Mouse (Mus musculus): ENCODE measurements around the gene Serpinb1c.

Serpinb1c gene

DNA sequence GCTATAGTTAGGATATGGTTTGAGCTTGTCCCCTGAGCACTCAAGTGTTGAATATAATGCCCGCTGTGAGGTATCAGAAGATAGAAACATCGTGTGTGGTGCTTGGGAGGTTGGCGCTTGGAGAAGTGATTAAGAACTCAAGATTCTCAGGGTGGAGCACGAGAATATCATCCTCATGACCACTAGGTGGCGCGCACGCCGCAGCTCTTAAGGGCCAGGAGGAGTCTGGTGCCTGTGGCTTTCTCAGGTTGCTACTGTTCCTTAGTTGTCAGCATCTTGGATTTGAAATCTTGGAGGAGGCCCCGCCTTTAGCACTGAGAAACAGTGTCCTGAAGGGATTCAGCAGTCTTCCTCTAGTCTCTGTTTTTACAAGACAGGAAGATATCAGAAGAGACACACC, 31.5 kb downstream of the Serpinb1c start:
- DNase-seq (ENCODE audit: low spot score in 2 of 2) = peak; percentile 64 to 87

DNA sequence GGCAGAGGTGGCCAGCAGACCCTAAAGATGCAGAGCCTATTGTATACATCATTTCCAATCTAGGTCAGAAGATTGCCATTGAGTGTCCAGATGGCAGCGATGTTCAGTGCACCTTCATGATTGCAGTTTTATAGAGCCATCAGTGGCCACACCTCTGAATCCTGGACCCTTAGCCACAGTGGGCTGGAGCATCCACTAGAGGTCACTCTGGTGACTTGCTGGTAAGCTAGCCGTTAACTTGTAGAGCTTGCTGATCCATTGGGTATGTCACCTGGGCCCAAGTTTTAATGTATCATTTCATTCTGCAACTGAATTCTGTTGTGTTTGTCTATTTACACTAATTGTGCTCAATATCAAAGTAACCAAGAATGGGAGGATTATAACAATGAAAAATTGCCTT, 32.4 kb downstream of the Serpinb1c start:
- peak in 1 of 2 experiments; percentile 47 for DNase-seq (ENCODE audit: low spot score in 2 of 2)

GRCm38 (mm10) chr13:32864529-32864928, 33.5 kb downstream of the Serpinb1c start:
- peak in 1 of 2 experiments; percentile 11 for DNase-seq (ENCODE audit: low spot score in 2 of 2)

- DNase-seq (ENCODE audit: low spot score in 2 of 2) = peak in 1 of 2 experiments; percentile 55
Observed at GRCm38 (mm10) chr13:32863456-32863855, 34.6 kb downstream of the Serpinb1c start.

DNA sequence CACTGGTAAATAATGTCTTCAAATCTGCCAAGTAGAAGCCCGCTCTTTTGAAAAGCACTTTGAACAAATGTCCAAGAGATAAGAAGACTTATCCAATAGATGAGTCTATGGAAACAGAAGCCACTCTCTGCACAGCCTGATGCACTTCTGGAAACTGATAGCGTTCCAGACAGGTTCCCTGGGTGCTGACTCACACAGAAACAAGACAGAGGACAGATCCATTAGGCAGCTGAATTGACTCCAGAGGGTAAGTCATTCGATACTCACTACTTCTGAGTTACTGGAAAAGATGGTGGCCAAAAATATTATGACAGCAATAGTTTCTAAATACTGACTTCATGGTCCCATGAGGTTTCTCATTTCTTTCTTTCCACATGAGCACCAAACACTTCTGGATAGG, 37.2 kb downstream of the Serpinb1c start:
- peak in 1 of 2 experiments; percentile 34 for DNase-seq (ENCODE audit: low spot score in 2 of 2)

GRCm38 (mm10) chr13:32853073-32853472, 44.9 kb downstream of the Serpinb1c start:
- peak in 1 of 2 experiments; percentile 13 for DNase-seq (ENCODE audit: low spot score in 2 of 2)

DNA sequence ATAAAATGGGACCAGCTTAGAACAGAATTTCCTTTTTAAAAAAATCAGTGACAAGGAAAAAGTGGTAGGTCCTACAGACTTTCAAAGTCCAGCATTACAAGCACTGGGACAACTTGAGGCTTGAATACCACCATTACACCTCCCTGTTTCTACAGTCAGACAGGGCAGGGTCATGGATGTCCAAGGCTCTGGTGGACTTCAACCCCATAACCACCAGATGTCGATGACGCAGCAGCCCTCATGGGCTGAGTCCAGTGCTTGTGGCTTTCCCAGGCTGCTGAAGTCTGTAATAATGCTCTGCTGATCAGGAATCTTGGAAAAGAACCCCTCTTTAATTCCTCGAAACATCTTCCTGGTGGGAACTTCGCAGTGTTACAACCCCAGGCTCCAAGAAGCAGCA, 45.5 kb downstream of the Serpinb1c start:
- DNase-seq (ENCODE audit: low spot score in 2 of 2) = peak in 1 of 2 experiments; percentile 50

DNA sequence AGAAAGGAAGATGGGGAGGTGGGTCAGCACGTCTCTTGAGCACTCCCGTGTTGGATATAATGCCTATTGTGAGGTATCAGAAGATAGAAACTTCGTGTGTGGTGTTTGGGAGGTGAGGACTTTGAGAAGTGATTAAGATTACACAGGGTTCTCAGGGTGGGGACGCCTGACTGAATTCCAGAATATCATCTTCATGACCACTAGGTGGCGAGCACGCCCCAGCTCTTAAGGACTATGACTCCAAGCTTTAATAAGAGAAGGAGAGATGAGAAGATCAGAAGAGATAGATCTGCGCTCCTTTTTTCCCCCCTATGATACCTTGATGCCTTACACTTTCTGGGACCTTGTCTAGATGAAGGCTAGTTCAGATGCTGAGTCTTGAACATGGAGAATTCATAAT, 46.0 kb downstream of the Serpinb1c start:
- peak in 1 of 2 experiments; percentile 63 for DNase-seq (ENCODE audit: low spot score in 2 of 2)

- peak; percentile 66 to 77 for DNase-seq (ENCODE audit: low spot score in 2 of 2)
Observed at GRCm38 (mm10) chr13:32850668-32851404, 47.2 kb downstream of the Serpinb1c start, which contains the start of gene Serpinb1a. Serpinb1a (minus strand) TSS chr13:32851185.

- peak in 1 of 2 experiments; percentile 56 for DNase-seq (ENCODE audit: low spot score in 2 of 2)
Observed at GRCm38 (mm10) chr13:32850156-32850555, 47.9 kb downstream of the Serpinb1c start.

DNA sequence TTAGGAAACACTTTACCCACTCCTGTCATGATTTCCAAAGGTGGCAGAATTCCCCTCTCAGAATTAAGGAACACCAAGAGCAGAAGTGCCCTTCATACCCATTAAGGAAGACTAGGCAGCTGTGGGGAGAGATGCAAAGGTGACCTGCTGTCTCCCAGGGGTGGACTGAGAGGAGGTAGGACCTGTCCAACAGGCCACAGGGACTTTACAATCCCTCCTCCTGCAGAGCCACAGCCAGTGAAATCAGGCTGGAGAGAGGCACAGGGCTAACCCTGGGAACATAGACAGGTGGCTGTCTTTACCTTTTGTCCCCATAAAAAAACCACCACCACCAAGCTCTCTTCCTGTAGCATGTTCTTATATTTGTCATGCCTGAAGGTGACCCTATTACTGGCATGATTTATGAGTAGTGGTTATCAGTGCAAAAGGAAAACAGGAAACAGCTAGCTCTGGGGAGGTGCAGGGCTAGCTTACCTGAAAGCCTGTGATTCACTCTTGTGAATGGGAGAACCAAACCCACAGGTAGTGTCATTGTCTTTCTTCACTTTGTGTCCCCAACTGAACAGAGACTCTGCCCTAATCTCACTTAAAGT, 48.4 kb downstream of the Serpinb1c start:
- peak in 1 of 2 experiments; percentile 57 for DNase-seq (ENCODE audit: low spot score in 2 of 2)

DNA sequence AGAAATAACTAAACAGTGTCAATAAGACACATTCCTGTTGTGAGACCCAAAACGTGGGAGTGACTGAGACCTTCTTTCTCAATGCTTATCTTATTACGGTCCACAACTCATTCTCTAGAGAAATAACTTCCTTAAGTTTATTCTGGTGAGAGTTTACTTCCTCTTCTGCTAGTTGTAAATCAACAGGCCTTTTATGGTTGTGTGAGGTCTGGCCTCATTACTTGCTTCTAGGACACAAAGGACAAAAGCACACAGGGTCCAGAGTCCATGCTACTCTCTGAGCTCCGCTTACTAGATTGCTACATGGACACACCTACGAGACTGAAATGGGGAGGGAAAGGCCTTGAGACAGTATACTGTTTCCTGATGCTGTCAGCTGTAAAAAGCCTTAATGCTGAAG, 48.9 kb downstream of the Serpinb1c start:
- DNase-seq (ENCODE audit: low spot score in 2 of 2) = peak in 1 of 2 experiments; percentile 52

DNA sequence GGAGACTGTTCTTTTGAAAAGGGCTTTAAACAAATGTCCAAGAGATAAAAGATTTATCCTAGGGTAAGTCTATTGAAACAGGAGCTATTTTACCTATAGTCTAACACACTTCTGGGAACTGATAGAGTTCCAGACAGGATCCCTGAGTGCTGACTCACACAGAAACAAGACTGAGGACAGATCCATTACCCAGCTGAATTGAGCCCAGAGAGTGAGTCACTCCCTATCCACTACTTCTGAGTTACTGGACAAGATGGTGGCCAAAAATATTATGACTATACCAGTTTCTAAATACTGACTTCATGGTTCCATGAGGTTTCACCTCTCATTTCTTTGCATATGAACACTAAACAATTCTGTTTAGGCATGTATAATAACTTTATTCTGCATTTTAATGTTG, 51.8 kb downstream of the Serpinb1c start:
- DNase-seq (ENCODE audit: low spot score in 2 of 2) = peak in 1 of 2 experiments; percentile 18

GRCm38 (mm10) chr13:32841349-32841748, 56.7 kb downstream of the Serpinb1c start:
- peak in 1 of 2 experiments; percentile 51 for DNase-seq (ENCODE audit: low spot score in 2 of 2)

- DNase-seq (ENCODE audit: low spot score in 2 of 2) = peak in 1 of 2 experiments; percentile 31
Observed at GRCm38 (mm10) chr13:32839314-32839713, 58.7 kb downstream of the Serpinb1c start.

DNA sequence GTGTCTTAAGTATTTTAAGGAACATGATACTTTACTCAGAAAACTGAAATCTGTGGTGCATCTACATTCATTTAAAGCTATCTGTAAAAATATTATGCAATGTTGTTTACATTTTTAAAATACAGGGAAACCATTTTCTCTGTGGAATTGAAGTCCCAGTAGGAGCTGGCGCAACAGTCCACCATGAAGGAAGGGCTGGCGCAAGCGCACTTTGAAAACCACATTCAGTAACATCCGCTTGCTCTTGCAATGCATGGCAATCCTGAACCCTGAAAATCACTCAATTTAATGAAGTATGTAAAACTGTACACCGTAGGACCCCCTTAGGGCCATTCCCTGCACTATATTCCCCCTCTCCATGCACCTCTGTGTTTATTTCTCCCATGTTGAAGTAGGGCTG, 63.5 kb downstream of the Serpinb1c start:
- DNase-seq (ENCODE audit: low spot score in 2 of 2) = peak in 1 of 2 experiments; percentile 20

GRCm38 (mm10) chr13:32833237-32833636, 64.8 kb downstream of the Serpinb1c start:
- DNase-seq (ENCODE audit: low spot score in 2 of 2) = no peak

DNA sequence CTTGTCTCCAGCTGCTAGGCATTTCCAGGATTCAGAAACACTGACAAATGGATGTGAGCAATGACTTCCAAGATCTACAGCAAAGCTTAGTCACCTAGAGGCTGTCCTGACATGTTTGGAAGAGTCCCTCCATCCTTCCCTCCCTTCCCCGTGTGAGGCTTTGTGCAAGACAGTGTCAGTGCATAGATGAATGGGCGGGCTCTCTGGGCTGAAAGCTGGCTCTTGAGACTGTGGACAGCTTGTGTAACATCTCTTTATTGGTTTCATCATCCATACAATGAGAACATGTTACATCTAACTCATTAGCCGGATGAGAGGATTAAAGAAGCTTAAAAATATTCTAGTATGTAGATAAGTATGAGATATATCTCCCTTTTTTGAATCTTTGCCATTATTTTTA, 65.2 kb downstream of the Serpinb1c start:
- no peak for DNase-seq (ENCODE audit: low spot score in 2 of 2)

DNA sequence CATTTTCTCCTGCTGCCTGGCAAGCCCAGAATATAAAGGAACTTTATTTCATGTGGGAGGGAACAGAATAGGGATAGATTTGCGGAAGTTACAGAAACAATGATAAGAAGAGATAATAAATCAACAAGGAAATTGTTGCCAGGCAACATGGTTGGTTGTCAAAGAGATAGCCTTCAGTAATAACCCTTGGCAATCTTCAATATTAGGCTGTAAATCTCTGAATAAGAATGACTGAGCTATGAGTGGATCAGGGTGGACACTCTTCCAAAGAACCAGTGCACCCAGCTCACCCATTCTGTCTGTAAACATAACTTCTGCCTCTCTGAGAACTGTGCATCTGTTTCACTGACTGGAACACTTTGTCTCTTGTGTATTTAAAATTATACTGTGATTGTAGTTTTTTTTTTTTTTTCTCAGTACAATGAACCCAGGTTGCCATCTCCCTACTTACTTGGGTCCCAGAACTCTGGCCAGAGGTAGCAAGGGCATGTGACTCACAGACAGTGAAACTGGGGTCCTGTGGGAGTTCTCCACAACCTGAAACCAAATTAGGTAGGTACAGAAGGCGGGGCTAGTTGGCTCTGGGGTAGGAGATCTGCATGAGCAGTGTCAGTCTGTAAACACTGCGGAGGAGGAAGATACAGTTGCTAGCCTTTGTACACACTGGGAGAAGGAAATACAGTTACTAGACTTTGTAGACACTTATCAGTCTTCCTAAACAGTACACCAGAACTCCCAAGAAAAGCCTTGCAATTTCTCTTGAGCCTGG, 66.3 kb downstream of the Serpinb1c start:
- DNase-seq (ENCODE audit: low spot score in 2 of 2) = peak in 1 of 2 experiments; percentile 54
